Mouse (Mus musculus): Measurements from ENCODE around the gene Olfr1055. TPM values are rescaled to one million over a fixed set of nuclear protein-coding genes. Genes with fewer than 3 reads are reported as not detected.
"Not testable (repeated sequence)": the region's sequence is repeated elsewhere in the genome, so short reads cannot be mapped to it uniquely, and the experiment has no call there.

Gene Olfr1055
- not detected in 2 replicates for total RNA-seq (2021)
- long read RNA-seq, experiment 1, result 0 reads
- long read RNA-seq, experiment 2, result 0 reads

DNA sequence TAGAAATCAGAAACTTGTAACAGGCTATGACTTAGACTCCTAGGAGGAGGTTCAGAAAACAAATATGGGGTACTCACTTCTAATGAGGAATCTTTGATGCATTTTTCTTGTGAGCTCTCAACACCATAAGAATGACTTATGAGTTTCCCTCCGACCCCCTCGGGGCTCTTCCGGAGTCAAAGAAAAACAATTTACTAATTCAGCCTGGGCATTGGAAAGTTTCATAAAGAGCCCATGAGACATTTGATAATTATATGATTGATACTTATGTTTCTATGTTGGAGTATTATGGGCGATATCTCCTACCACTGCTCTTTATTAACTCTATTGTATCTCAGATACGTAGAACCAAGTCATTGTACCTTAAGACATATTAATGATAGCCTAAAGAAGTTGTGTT lies at the start of gene Olfr1055:
Gene Olfr1055 (minus strand): TSS at position 101 of the 400 bp plus-strand sequence.
- no peak for DNase-seq

DNA sequence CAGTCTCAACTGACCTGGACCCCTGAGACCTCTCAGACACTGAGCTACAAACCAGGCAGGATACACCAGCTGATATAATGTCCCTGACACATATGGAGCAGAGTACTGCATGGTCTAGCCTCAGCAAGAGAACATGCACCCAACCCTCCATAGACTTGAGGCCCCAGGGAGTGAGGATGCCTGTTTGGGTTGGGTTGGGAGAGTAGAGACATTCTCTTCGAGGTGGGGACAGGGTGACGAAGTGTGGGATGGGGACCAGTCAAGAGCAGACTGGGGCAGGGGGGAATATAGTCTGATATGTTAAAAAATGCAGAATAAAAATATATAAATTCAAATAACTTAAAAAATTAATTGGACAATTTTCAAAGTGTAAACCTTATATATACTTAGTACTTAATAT lies 45.0 kb upstream of the Olfr1055 start:
- no peak for DNase-seq

- DNase-seq, result not testable (repeated sequence)
Measured at GRCm38 (mm10) chr2:86388461-86388860, 38.4 kb upstream of the Olfr1055 start, which contains the start of gene Olfr1058. Gene Olfr1058, minus strand, starts transcription at chr2:86388561.

DNA sequence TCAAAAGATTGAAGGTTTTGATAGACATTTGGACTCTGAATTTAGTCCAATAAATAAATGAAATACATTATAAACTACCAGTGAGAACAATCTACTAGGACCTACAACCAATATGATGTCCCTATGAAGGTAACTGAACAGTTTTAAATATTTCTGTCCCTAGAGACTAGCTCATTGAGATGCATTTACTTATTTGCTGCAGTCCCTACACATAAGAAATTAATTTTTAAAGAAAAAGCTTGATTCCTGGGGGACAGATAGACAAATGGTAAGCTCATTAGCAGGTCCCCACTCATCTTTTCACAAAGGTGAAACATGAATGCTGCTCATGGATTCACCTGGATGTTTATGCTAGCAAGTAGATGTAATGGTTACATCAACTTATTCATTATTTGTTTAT lies 28.2 kb upstream of the Olfr1055 start, which contains the start of gene Olfr1057:
Gene Olfr1057 (minus strand): TSS at position 101 of the 400 bp plus-strand sequence.
- no peak for DNase-seq

DNA sequence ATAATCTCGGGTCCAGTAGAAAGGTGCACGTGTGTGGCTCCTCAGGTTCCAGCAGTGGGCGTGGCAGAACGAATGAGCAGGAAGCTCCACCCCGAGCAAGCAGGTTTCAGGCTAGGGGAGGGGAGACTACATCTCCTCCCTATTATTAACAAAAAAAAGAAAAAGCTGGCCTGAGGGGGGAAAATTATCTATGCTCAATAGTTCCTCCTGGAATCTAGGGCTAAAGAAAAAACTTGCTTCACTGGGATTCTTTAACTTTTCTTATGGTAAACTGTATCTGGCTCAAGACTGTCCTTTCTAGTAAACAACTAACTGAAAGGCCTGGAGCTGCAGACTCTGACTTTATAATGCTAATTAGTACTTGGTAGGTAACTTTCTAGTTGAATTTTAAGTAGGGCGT lies 16.3 kb upstream of the Olfr1055 start:
- not testable (repeated sequence) for DNase-seq

DNA sequence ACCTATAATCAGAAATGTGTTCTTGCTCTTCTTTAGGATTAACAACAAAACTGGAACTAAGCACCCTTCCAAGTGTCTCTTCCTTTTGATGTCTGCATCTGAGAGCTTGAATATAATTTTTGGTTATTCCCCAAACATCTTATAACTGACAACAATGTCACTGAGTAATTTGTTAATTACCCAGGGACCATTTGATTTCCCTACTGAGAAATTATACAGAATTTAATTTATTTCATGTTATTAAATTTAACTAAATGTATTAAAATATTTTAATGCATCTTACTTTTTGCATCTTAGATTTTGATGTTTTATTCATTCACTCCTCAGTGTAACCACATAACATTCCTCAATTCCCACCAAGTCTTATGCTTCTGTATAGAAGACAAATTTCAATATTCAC lies 12.3 kb upstream of the Olfr1055 start, which contains the start of gene Olfr1056:
Gene Olfr1056 (minus strand): TSS at position 101 of the 400 bp plus-strand sequence.
- no peak for DNase-seq

DNA sequence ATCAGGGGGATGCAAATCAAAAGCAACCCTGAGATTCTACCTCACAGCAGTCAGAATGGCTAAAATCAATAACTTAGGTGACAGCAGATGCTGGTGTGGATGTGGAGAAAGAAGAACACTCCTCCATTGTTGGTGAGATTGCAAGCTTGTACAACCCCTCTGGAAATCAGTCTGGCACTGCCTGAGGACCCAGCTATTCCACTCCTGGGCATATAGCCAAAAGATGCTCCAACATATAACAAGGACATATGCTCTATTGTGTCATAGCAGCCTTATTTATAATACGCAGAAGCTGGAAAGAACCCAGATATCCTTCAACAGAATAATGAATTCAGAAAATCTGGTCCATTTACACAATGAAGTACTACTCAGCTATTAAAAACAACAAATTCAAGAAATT lies 1.7 kb upstream of the Olfr1055 start:
- not testable (repeated sequence) for DNase-seq

DNA sequence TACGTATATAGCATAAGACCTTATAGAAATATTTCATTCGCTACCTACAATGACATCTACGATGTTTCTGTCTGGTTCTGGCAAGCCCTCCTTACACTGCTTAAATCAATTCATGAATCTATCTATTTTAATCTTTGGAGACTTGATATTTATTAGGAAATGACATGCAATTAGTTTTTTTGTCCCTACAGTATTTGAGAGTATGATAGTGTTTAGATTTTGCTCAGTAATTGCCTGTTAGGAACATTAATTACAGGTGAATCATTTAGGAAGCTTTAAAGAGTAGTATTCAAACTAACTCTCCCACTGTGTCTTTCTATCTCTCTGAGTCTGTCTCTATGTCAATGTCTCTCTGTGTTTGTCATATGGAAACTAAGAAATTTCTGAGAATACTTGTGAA lies 14.8 kb downstream of the Olfr1055 start, which contains the start of gene Olfr1054:
Gene Olfr1054 (minus strand): TSS at position 101 of the 400 bp plus-strand sequence.
- no peak for DNase-seq

DNA sequence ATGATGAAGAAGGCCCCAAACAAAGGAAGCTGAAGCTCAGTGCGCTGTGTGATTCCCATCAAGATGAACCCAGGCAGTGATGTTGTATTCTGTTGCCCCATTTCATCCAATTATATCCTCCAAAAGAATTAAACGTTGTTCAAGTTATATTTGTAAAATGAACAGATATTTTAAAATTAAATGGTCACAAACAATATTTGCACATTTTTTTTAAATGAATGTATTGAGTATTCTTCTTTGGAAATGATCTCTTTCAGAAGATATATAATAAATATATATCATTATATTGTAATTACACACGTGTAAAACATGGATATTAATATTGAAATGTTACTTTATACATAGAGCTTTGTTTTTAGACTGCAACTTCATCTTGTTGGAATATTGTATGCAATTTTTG lies 34.9 kb downstream of the Olfr1055 start, which contains the start of gene Olfr1053:
Gene Olfr1053 (minus strand): TSS at position 101 of the 400 bp plus-strand sequence.
- DNase-seq, result no peak

Other genes with a start within 250 kb of the Olfr1055 start
- not detected in 2 replicates for gene Olfr1039, start 214.4 kb downstream of the Olfr1055 start, total RNA-seq (2021)
- gene Olfr1040, start 203.6 kb downstream of the Olfr1055 start, total RNA-seq (2021), result not detected in 2 replicates
- gene Olfr1042, start 188.4 kb downstream of the Olfr1055 start, total RNA-seq (2021), result not detected in 2 replicates
- not detected in 2 replicates for gene Olfr1043, start 182.8 kb downstream of the Olfr1055 start, total RNA-seq (2021)
- not detected in 2 replicates for gene Olfr1044, start 172.5 kb downstream of the Olfr1055 start, total RNA-seq (2021)
- gene Olfr52, start 164.6 kb downstream of the Olfr1055 start, total RNA-seq (2021), result not detected in 2 replicates
- gene Olfr1045, start 147.3 kb downstream of the Olfr1055 start, total RNA-seq (2021), result not detected in 2 replicates
- not detected in 2 replicates for gene Olfr1046, start 131.0 kb downstream of the Olfr1055 start, total RNA-seq (2021)
- not detected in 2 replicates for gene Olfr1047, start 118.9 kb downstream of the Olfr1055 start, total RNA-seq (2021)
- gene Olfr1048, start 110.0 kb downstream of the Olfr1055 start, total RNA-seq (2021), result not detected in 2 replicates
- not detected in 2 replicates for gene Olfr1049, start 92.0 kb downstream of the Olfr1055 start, total RNA-seq (2021)
- not detected in 2 replicates for gene Olfr1051, start 71.2 kb downstream of the Olfr1055 start, total RNA-seq (2021)
- gene Olfr1052, start 57.8 kb downstream of the Olfr1055 start, total RNA-seq (2021), result not detected in 2 replicates
- not detected in 2 replicates for gene Olfr1053, start 35.0 kb downstream of the Olfr1055 start, total RNA-seq (2021)
- gene Olfr1054, start 14.9 kb downstream of the Olfr1055 start, total RNA-seq (2021), result not detected in 2 replicates
- gene Olfr1056, start 12.2 kb upstream of the Olfr1055 start, total RNA-seq (2021), result not detected in 2 replicates
- gene Olfr1057, start 28.1 kb upstream of the Olfr1055 start, total RNA-seq (2021), result not detected in 2 replicates
- gene Olfr1058, start 38.3 kb upstream of the Olfr1055 start, total RNA-seq (2021), result not detected in 2 replicates
- not detected in 2 replicates for gene Olfr1061, start 63.8 kb upstream of the Olfr1055 start, total RNA-seq (2021)
- not detected in 2 replicates for gene Olfr1062, start 76.5 kb upstream of the Olfr1055 start, total RNA-seq (2021)
- gene Olfr1065, start 100.3 kb upstream of the Olfr1055 start, total RNA-seq (2021), result not detected in 2 replicates
- gene Olfr1066, start 106.0 kb upstream of the Olfr1055 start, total RNA-seq (2021), result not detected in 2 replicates
- gene Olfr228, start 137.1 kb upstream of the Olfr1055 start, total RNA-seq (2021), result not detected in 2 replicates
- gene Olfr1076, start 158.2 kb upstream of the Olfr1055 start, total RNA-seq (2021), result not detected in 2 replicates
- gene Olfr1079, start 192.2 kb upstream of the Olfr1055 start, total RNA-seq (2021), result not detected in 2 replicates
- not detected in 2 replicates for gene Olfr1080, start 208.0 kb upstream of the Olfr1055 start, total RNA-seq (2021)
- gene Olfr1082, start 248.7 kb upstream of the Olfr1055 start, total RNA-seq (2021), result not detected in 2 replicates